Mouse (Mus musculus): ENCODE results near the gene Dnaaf5. TPM values are rescaled to one million over a fixed set of nuclear protein-coding genes. Genes with fewer than 3 reads are reported as not detected.

Gene Dnaaf5
- polyA plus RNA-seq, 1 experiment from 2014 or later = 4.0 TPM

GRCm38 (mm10) chr5:139220610-139221009, 70.6 kb downstream of the Dnaaf5 start:
- no peak for ATAC-seq (ENCODE audit: low FRiP score, low TSS enrichment)
- no peaks in the 10 kb centered on the region for H3K4me1 ChIP-seq (ENCODE audit: control insufficient read depth, insufficient read depth, low read length)
- H3K4me3 ChIP-seq (replicated peaks; ENCODE audit: low read depth, low read length) = no peak overlapping the region
- H3K27ac ChIP-seq (replicated peaks; ENCODE audit: low read depth, low read length) = no peak overlapping the region
- no peak overlapping the region for H3K4me2 ChIP-seq (ENCODE audit: low read length)
- no peaks in the 10 kb centered on the region for H3K27me3 ChIP-seq (ENCODE audit: control insufficient read depth, insufficient read depth, low read length)
- no peaks in the 10 kb centered on the region for H3K9me3 ChIP-seq (ENCODE audit: control insufficient read depth, low read length)
- DNase-seq = no peak
- H3K9ac ChIP-seq (replicated peaks; ENCODE audit: low read length) = no peak overlapping the region
- WGBS = 89% methylated on average over 4 of the region's 4 CpGs
- peaks cover 67% of the 10 kb centered on the region for H3K36me3 ChIP-seq (ENCODE audit: control insufficient read depth, insufficient read depth, low read length)

GRCm38 (mm10) chr5:139223331-139223730, 73.3 kb downstream of the Dnaaf5 start:
- DNase-seq = no peak
- ATAC-seq (ENCODE audit: low FRiP score, low TSS enrichment) = no peak
- Histone ChIP-seq H3K4me2 (ENCODE audit: low read length) (no peak overlapping the region), H3K4me1 (ENCODE audit: control insufficient read depth, insufficient read depth, low read length) (no peaks in the 10 kb centered on the region), H3K9me3 (ENCODE audit: control insufficient read depth, low read length) (no peaks in the 10 kb centered on the region), H3K27ac (replicated peaks; ENCODE audit: low read depth, low read length) (no peak overlapping the region), H3K9ac (replicated peaks; ENCODE audit: low read length) (no peak overlapping the region), H3K4me3 (replicated peaks; ENCODE audit: low read depth, low read length) (no peak overlapping the region), H3K36me3 (ENCODE audit: control insufficient read depth, insufficient read depth, low read length) (peaks cover 80% of the 10 kb centered on the region), H3K27me3 (ENCODE audit: control insufficient read depth, insufficient read depth, low read length) (no peaks in the 10 kb centered on the region)
- WGBS = 94% methylated on average over 10 of the region's 10 CpGs

GRCm38 (mm10) chr5:139227236-139227635, 77.2 kb downstream of the Dnaaf5 start:
- H3K4me2 ChIP-seq (ENCODE audit: low read length) = no peak overlapping the region
- DNase-seq = no peak
- H3K9ac ChIP-seq (replicated peaks; ENCODE audit: low read length) = no peak overlapping the region
- H3K4me3 ChIP-seq (replicated peaks; ENCODE audit: low read depth, low read length) = no peak overlapping the region
- 95% methylated on average over 4 of the region's 4 CpGs for WGBS
- peaks cover 92% of the 10 kb centered on the region for H3K36me3 ChIP-seq (ENCODE audit: control insufficient read depth, insufficient read depth, low read length)
- no peak overlapping the region for H3K27ac ChIP-seq (replicated peaks; ENCODE audit: low read depth, low read length)
- no peaks in the 10 kb centered on the region for H3K4me1 ChIP-seq (ENCODE audit: control insufficient read depth, insufficient read depth, low read length)
- no peaks in the 10 kb centered on the region for H3K9me3 ChIP-seq (ENCODE audit: control insufficient read depth, low read length)
- H3K27me3 ChIP-seq (ENCODE audit: control insufficient read depth, insufficient read depth, low read length) = no peaks in the 10 kb centered on the region
- no peak for ATAC-seq (ENCODE audit: low FRiP score, low TSS enrichment)

- ATAC-seq (ENCODE audit: low FRiP score, low TSS enrichment) = no peak
- Histone ChIP-seq H3K27me3 (ENCODE audit: control insufficient read depth, insufficient read depth, low read length) (no peaks in the 10 kb centered on the region), H3K4me3 (replicated peaks; ENCODE audit: low read depth, low read length) (no peak overlapping the region), H3K36me3 (ENCODE audit: control insufficient read depth, insufficient read depth, low read length) (peaks cover 92% of the 10 kb centered on the region), H3K27ac (replicated peaks; ENCODE audit: low read depth, low read length) (no peak overlapping the region), H3K4me2 (ENCODE audit: low read length) (no peak overlapping the region), H3K4me1 (ENCODE audit: control insufficient read depth, insufficient read depth, low read length) (no peaks in the 10 kb centered on the region), H3K9me3 (ENCODE audit: control insufficient read depth, low read length) (no peaks in the 10 kb centered on the region), H3K9ac (replicated peaks; ENCODE audit: low read length) (no peak overlapping the region)
- no peak for DNase-seq
- 97% methylated on average over 2 of the region's 2 CpGs for WGBS
Observed at GRCm38 (mm10) chr5:139227645-139228044, 77.6 kb downstream of the Dnaaf5 start.

- Histone ChIP-seq H3K4me1 (ENCODE audit: control insufficient read depth, insufficient read depth, low read length) (no peaks in the 10 kb centered on the region), H3K27me3 (ENCODE audit: control insufficient read depth, insufficient read depth, low read length) (no peaks in the 10 kb centered on the region), H3K36me3 (ENCODE audit: control insufficient read depth, insufficient read depth, low read length) (peaks cover 92% of the 10 kb centered on the region), H3K27ac (replicated peaks; ENCODE audit: low read depth, low read length) (no peak overlapping the region), H3K9ac (replicated peaks; ENCODE audit: low read length) (no peak overlapping the region), H3K4me2 (ENCODE audit: low read length) (no peak overlapping the region), H3K4me3 (replicated peaks; ENCODE audit: low read depth, low read length) (no peak overlapping the region), H3K9me3 (ENCODE audit: control insufficient read depth, low read length) (no peaks in the 10 kb centered on the region)
- DNase-seq (no peak), ATAC-seq (ENCODE audit: low FRiP score, low TSS enrichment) (no peak)
- WGBS = 95% methylated on average over 3 of the region's 3 CpGs
Observed at GRCm38 (mm10) chr5:139228318-139228717, 78.3 kb downstream of the Dnaaf5 start.

GRCm38 (mm10) chr5:139229716-139230115, 79.7 kb downstream of the Dnaaf5 start:
- Histone ChIP-seq H3K9ac (replicated peaks; ENCODE audit: low read length) (no peak overlapping the region), H3K9me3 (ENCODE audit: control insufficient read depth, low read length) (no peaks in the 10 kb centered on the region), H3K27me3 (ENCODE audit: control insufficient read depth, insufficient read depth, low read length) (no peaks in the 10 kb centered on the region), H3K4me2 (ENCODE audit: low read length) (no peak overlapping the region), H3K4me3 (replicated peaks; ENCODE audit: low read depth, low read length) (no peak overlapping the region), H3K36me3 (ENCODE audit: control insufficient read depth, insufficient read depth, low read length) (peaks cover 92% of the 10 kb centered on the region), H3K4me1 (ENCODE audit: control insufficient read depth, insufficient read depth, low read length) (no peaks in the 10 kb centered on the region), H3K27ac (replicated peaks; ENCODE audit: low read depth, low read length) (no peak overlapping the region)
- WGBS = 94% methylated on average over 3 of the region's 3 CpGs
- DNase-seq (no peak), ATAC-seq (ENCODE audit: low FRiP score, low TSS enrichment) (no peak)

GRCm38 (mm10) chr5:139232083-139232482, 82.1 kb downstream of the Dnaaf5 start:
- Histone ChIP-seq H3K4me2 (ENCODE audit: low read length) (no peak overlapping the region), H3K9me3 (ENCODE audit: control insufficient read depth, low read length) (no peaks in the 10 kb centered on the region), H3K9ac (replicated peaks; ENCODE audit: low read length) (no peak overlapping the region), H3K4me3 (replicated peaks; ENCODE audit: low read depth, low read length) (no peak overlapping the region), H3K36me3 (ENCODE audit: control insufficient read depth, insufficient read depth, low read length) (peaks cover 92% of the 10 kb centered on the region), H3K27ac (replicated peaks; ENCODE audit: low read depth, low read length) (no peak overlapping the region), H3K4me1 (ENCODE audit: control insufficient read depth, insufficient read depth, low read length) (no peaks in the 10 kb centered on the region), H3K27me3 (ENCODE audit: control insufficient read depth, insufficient read depth, low read length) (no peaks in the 10 kb centered on the region)
- DNase-seq (no peak), ATAC-seq (ENCODE audit: low FRiP score, low TSS enrichment) (no peak)
- 78% methylated on average over 3 of the region's 3 CpGs for WGBS

GRCm38 (mm10) chr5:139234423-139234822, 84.4 kb downstream of the Dnaaf5 start:
- no peak overlapping the region for H3K27ac ChIP-seq (replicated peaks; ENCODE audit: low read depth, low read length)
- no peaks in the 10 kb centered on the region for H3K9me3 ChIP-seq (ENCODE audit: control insufficient read depth, low read length)
- no peak overlapping the region for H3K4me3 ChIP-seq (replicated peaks; ENCODE audit: low read depth, low read length)
- ATAC-seq (ENCODE audit: low FRiP score, low TSS enrichment) = no peak
- peaks cover 95% of the 10 kb centered on the region for H3K36me3 ChIP-seq (ENCODE audit: control insufficient read depth, insufficient read depth, low read length)
- DNase-seq = no peak
- no peaks in the 10 kb centered on the region for H3K27me3 ChIP-seq (ENCODE audit: control insufficient read depth, insufficient read depth, low read length)
- no peak overlapping the region for H3K9ac ChIP-seq (replicated peaks; ENCODE audit: low read length)
- whole genome bisulfite sequencing = 98% methylated on average over 4 of the region's 4 CpGs
- no peak overlapping the region for H3K4me2 ChIP-seq (ENCODE audit: low read length)
- H3K4me1 ChIP-seq (ENCODE audit: control insufficient read depth, insufficient read depth, low read length) = no peaks in the 10 kb centered on the region
